Mouse (Mus musculus) stomach, postnatal 0 days (tissue): Measurements from ENCODE around the gene Tmem94.
A peak's percentile ranks its signal among the peaks of the same experiment; 100 is the strongest.

ENCODE experiments used
- CTCF ChIP-seq: IDR thresholded peaks from 2 replicates; pipeline ENCODE4 v1.5.1; 2016; ENCODE audit warnings: antibody characterized with exemption, low read depth, mild to moderate bottlenecking, moderate library complexity
- EP300 ChIP-seq: optimal IDR thresholded peaks from 2 replicates; pipeline ENCODE3; 2016; ENCODE audit warnings: antibody characterized with exemption

DNA sequence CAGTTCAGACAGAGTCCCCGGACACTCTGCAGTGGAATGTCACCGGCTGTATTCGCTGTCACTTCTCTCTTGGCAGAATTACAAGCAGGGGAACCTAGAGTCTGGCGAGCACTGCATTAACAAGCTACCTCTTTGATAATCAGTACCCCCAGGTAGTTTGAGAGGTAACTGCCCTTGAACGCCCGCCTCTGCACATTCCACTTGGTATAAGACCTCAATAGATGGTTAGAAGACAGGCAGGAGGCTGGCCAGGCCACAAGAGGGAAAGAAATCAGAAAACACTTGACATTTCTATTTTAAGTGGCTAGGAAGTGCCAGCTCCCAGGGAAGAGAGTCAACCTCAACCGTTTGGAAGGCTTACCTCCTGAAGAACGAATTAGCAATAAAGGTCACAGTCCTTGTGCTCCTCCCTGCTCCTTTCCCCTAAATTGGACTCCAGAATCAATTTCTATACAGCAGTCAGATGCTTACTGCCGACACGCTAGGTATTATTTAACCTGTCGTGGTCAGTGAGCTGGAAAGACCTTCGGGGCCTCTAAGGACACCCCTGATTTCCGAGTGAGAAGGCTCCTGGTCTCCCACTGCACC is 1.2 kb downstream of the Tmem94 start:
- TF ChIP-seq CTCF (0 out of 2 replicates have a peak, but pooled peaks have one; percentile 8), EP300 (no peak)
